Mouse (Mus musculus): ENCODE data around the gene Opn3. TPM values are rescaled to one million over a fixed set of nuclear protein-coding genes. Genes with fewer than 3 reads are reported as not detected.

The Opn3 gene
- 1 to 10 TPM; 3.7 to 5.8 (median 4.0) TPM for total RNA-seq (2022)

- DNase-seq (ENCODE audit: low spot score), result peak; percentile 98
Observed at GRCm38 (mm10) chr1:175692246-175692996, at the start of gene Opn3, which contains the start of gene Chml. Gene Opn3 (minus strand): TSS chr1:175692776. Gene Chml (minus strand): TSS chr1:175692901.

- DNase-seq (ENCODE audit: low spot score), result no peak
Observed at GRCm38 (mm10) chr1:175725771-175726170, 33.2 kb upstream of the Opn3 start.

- DNase-seq (ENCODE audit: low spot score), result no peak
Observed at GRCm38 (mm10) chr1:175716832-175717231, 24.3 kb upstream of the Opn3 start.

- peak; percentile 45 for DNase-seq (ENCODE audit: low spot score)
Observed at GRCm38 (mm10) chr1:175712338-175712909, 19.8 kb upstream of the Opn3 start.

GRCm38 (mm10) chr1:175708013-175708412, 15.4 kb upstream of the Opn3 start:
- no peak for DNase-seq (ENCODE audit: low spot score)

GRCm38 (mm10) chr1:175707599-175707998, 15.0 kb upstream of the Opn3 start:
- DNase-seq (ENCODE audit: low spot score), result no peak

- DNase-seq (ENCODE audit: low spot score), result no peak
Observed at GRCm38 (mm10) chr1:175701145-175701544, 8.6 kb upstream of the Opn3 start.

- no peak for DNase-seq (ENCODE audit: low spot score)
Observed at GRCm38 (mm10) chr1:175699796-175700195, 7.2 kb upstream of the Opn3 start.

- DNase-seq (ENCODE audit: low spot score), result no peak
Observed at GRCm38 (mm10) chr1:175699375-175699774, 6.8 kb upstream of the Opn3 start.

GRCm38 (mm10) chr1:175698293-175698692, 5.7 kb upstream of the Opn3 start, which contains the start of gene Wdr64:
Gene Wdr64 (plus strand): TSS chr1:175698593.
- no peak for DNase-seq (ENCODE audit: low spot score)

GRCm38 (mm10) chr1:175693429-175693960, 919 bp upstream of the Opn3 start:
- no peak for DNase-seq (ENCODE audit: low spot score)

- no peak for DNase-seq (ENCODE audit: low spot score)
Observed at GRCm38 (mm10) chr1:175692997-175693361, 403 bp upstream of the Opn3 start.

- no peak for DNase-seq (ENCODE audit: low spot score)
Observed at GRCm38 (mm10) chr1:175691686-175692245, 810 bp downstream of the Opn3 start.

GRCm38 (mm10) chr1:175680995-175681394, 11.6 kb downstream of the Opn3 start:
- no peak for DNase-seq (ENCODE audit: low spot score)

- DNase-seq (ENCODE audit: low spot score), result no peak
Observed at GRCm38 (mm10) chr1:175677459-175677858, 15.1 kb downstream of the Opn3 start.

- DNase-seq (ENCODE audit: low spot score), result peak; percentile 46
Observed at GRCm38 (mm10) chr1:175675116-175675515, 17.5 kb downstream of the Opn3 start.

- no peak for DNase-seq (ENCODE audit: low spot score)
Observed at GRCm38 (mm10) chr1:175673563-175674325, 18.8 kb downstream of the Opn3 start.

GRCm38 (mm10) chr1:175671626-175672025, 20.9 kb downstream of the Opn3 start:
- no peak for DNase-seq (ENCODE audit: low spot score)

- DNase-seq (ENCODE audit: low spot score), result no peak
Observed at GRCm38 (mm10) chr1:175670042-175670441, 22.5 kb downstream of the Opn3 start.

- no peak for DNase-seq (ENCODE audit: low spot score)
Observed at GRCm38 (mm10) chr1:175669456-175669855, 23.1 kb downstream of the Opn3 start.

- no peak for DNase-seq (ENCODE audit: low spot score)
Observed at GRCm38 (mm10) chr1:175668666-175669405, 23.7 kb downstream of the Opn3 start.
